Mouse (Mus musculus): ENCODE data around the gene Rab40c. TPM values are rescaled to one million over a fixed set of nuclear protein-coding genes. Genes with fewer than 3 reads are reported as not detected.

The Rab40c gene
- total and polyA plus RNA-seq, 2 experiments from 2014 or later: 10.4 to 22.5 TPM

DNA sequence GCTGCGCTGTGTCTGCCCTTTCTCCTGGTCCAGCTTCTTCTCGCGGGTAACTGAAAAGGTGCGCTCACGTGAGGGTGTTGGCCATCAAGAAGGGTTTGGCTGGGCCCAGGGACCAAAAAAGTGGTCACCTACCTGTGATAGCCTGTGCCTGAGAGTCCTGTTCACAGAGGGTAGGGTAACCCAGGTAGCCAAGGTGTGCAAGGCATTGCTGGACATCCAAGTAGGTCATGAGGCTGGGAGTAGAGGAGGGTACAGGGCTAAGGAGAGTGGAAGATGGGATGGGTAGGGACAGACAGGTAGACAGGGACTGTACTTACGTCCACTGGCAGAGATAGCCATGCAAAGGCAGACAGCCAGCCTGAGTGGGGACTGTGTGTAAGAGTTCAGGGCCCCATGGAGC, 79.0 kb downstream of the Rab40c start:
- Histone ChIP-seq H3K9me3 (replicated peaks; ENCODE audit: control insufficient read depth, low read length) (no peaks in the 10 kb centered on the region), H3K4me2 (ENCODE audit: low read depth, low read length) (no peak overlapping the region), H3K27me3 (ENCODE audit: control insufficient read depth, insufficient read depth, low read length) (no peaks in the 10 kb centered on the region), H3K4me1 (ENCODE audit: control insufficient read depth, insufficient read depth) (peaks cover 30% of the 10 kb centered on the region), H3K27ac (ENCODE audit: low read depth) (no peak overlapping the region), H3K36me3 (replicated peaks; ENCODE audit: control insufficient read depth, insufficient read depth, low read length) (peaks cover 48% of the 10 kb centered on the region), H3K9ac (replicated peaks; ENCODE audit: low read depth, low read length) (no peak overlapping the region), H3K4me3 (ENCODE audit: low read depth, low read length) (no peak overlapping the region)
- ATAC-seq (ENCODE audit: insufficient read depth, low read depth): no peak
- no peak for DNase-seq (ENCODE audit: low spot score)
- no peak for TF ChIP-seq EP300 (IDR thresholded peaks at IDR 0.05; ENCODE audit: low read depth)
- TF ChIP-seq CTCF (IDR thresholded peaks at IDR 0.05; ENCODE audit: low read depth): no peak
- WGBS: 89% methylated on average over 6 of the region's 6 CpGs

DNA sequence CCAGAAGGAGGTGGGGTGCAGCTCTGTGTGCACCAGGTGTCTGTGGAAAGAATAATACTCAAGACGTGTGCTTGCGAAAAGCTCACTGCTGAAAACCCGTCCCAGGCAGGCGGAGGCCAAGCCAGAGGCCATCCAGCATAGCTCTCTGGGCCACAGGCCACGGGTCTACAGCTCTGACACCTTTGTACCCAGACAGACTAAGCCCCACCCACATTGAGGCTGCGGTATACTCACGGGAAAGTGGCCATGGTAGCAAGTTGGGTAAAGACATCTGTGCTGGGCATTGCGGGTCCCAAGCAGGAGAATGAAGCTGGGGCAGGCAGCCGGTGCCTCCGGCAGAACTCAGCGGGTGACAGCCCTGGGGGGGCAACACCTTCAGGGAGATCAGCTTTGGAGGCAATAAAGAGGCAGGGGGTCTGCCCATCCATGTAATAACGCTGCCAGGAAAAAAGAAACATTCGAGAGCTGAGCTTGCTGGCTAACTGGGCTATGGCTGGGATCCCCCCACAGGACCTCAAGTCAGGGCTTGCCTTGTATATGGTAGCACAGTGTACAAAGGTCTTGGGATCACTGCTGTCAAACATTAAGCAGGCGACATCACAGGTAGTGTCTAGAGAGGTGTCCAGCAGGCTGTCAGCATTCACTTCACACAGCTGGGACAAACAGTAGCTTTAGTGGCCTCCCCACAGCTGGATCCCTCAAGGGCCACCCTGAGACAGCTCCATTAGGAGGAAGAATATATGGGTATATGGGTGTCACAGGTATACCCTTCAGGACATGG, 79.9 kb downstream of the Rab40c start:
- Histone ChIP-seq H3K9ac (replicated peaks; ENCODE audit: low read depth, low read length) (no peak overlapping the region), H3K4me2 (ENCODE audit: low read depth, low read length) (no peak overlapping the region), H3K9me3 (replicated peaks; ENCODE audit: control insufficient read depth, low read length) (no peaks in the 10 kb centered on the region), H3K4me1 (ENCODE audit: control insufficient read depth, insufficient read depth) (peaks cover 32% of the 10 kb centered on the region), H3K4me3 (ENCODE audit: low read depth, low read length) (no peak overlapping the region), H3K27me3 (ENCODE audit: control insufficient read depth, insufficient read depth, low read length) (no peaks in the 10 kb centered on the region), H3K27ac (ENCODE audit: low read depth) (no peak overlapping the region), H3K36me3 (replicated peaks; ENCODE audit: control insufficient read depth, insufficient read depth, low read length) (peaks cover 48% of the 10 kb centered on the region)
- no peak for TF ChIP-seq EP300 (IDR thresholded peaks at IDR 0.05; ENCODE audit: low read depth)
- TF ChIP-seq CTCF (IDR thresholded peaks at IDR 0.05; ENCODE audit: low read depth): no peak
- DNase-seq (ENCODE audit: low spot score) (no peak), ATAC-seq (ENCODE audit: insufficient read depth, low read depth) (no peak)
- WGBS: 82% methylated on average over 14 of the region's 14 CpGs

DNA sequence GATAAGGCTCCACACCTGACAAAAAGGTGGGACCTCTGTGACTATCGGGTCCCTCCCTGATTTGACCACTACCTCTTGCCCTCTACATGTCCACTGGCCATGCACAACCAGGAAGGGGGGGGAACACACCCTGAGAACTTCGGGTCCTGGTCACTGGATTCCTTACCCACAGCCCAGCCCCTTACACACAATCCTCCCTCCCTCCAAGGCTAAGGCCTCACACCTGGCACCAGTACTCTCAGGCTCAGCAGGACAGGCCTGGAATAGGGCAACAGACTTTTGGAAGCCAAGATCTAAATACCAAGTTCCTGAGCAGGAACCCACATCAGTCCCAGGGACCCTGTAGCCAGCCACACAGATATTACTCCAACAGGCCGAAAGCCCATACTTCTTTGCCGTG, 80.6 kb downstream of the Rab40c start:
- TF ChIP-seq CTCF (IDR thresholded peaks at IDR 0.05; ENCODE audit: low read depth) (no peak), EP300 (IDR thresholded peaks at IDR 0.05; ENCODE audit: low read depth) (no peak)
- Histone ChIP-seq H3K9me3 (replicated peaks; ENCODE audit: control insufficient read depth, low read length) (no peaks in the 10 kb centered on the region), H3K4me1 (ENCODE audit: control insufficient read depth, insufficient read depth) (peaks cover 36% of the 10 kb centered on the region), H3K36me3 (replicated peaks; ENCODE audit: control insufficient read depth, insufficient read depth, low read length) (peaks cover 48% of the 10 kb centered on the region), H3K4me3 (ENCODE audit: low read depth, low read length) (no peak overlapping the region), H3K4me2 (ENCODE audit: low read depth, low read length) (no peak overlapping the region), H3K27me3 (ENCODE audit: control insufficient read depth, insufficient read depth, low read length) (no peaks in the 10 kb centered on the region), H3K27ac (ENCODE audit: low read depth) (no peak overlapping the region), H3K9ac (replicated peaks; ENCODE audit: low read depth, low read length) (no peak overlapping the region)
- DNase-seq (ENCODE audit: low spot score) (no peak), ATAC-seq (ENCODE audit: insufficient read depth, low read depth) (no peak)
- WGBS: 79% methylated on average over 4 of the region's 4 CpGs

DNA sequence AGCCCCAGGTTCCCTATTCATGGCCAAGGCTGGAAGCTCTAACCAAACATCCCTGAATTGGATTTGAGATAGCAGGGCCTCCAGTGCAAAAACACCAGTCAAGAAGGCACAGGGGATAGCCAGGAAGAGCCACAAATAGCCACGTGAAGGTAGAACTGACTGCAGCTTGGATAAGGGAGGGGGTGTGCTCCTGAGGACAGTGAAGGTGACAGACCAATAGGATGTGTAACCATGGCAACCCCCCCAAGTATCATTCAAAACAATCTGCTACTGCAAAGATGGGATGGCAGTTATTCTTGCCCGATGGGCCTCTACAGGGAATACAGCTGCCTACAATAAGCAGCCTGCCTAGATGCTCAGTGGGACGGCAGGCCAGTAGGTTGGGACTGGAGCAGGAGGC, 82.0 kb downstream of the Rab40c start:
- Histone ChIP-seq H3K36me3 (replicated peaks; ENCODE audit: control insufficient read depth, insufficient read depth, low read length) (peaks cover 47% of the 10 kb centered on the region), H3K4me1 (ENCODE audit: control insufficient read depth, insufficient read depth) (peaks cover 29% of the 10 kb centered on the region), H3K4me3 (ENCODE audit: low read depth, low read length) (no peak overlapping the region), H3K27me3 (ENCODE audit: control insufficient read depth, insufficient read depth, low read length) (no peaks in the 10 kb centered on the region), H3K9me3 (replicated peaks; ENCODE audit: control insufficient read depth, low read length) (no peaks in the 10 kb centered on the region), H3K4me2 (ENCODE audit: low read depth, low read length) (0 out of 2 replicates have a peak overlapping the region, but pooled peaks have one; percentile 86), H3K27ac (ENCODE audit: low read depth) (peak overlapping the region; percentile 77), H3K9ac (replicated peaks; ENCODE audit: low read depth, low read length) (no peak overlapping the region; the same call in 1 of the 2 replicates)
- TF ChIP-seq CTCF (IDR thresholded peaks at IDR 0.05; ENCODE audit: low read depth) (no peak), EP300 (IDR thresholded peaks at IDR 0.05; ENCODE audit: low read depth) (no peak)
- 32% methylated on average over 3 of the region's 3 CpGs for WGBS
- DNase-seq (ENCODE audit: low spot score): no peak
- ATAC-seq (ENCODE audit: insufficient read depth, low read depth): no peak

DNA sequence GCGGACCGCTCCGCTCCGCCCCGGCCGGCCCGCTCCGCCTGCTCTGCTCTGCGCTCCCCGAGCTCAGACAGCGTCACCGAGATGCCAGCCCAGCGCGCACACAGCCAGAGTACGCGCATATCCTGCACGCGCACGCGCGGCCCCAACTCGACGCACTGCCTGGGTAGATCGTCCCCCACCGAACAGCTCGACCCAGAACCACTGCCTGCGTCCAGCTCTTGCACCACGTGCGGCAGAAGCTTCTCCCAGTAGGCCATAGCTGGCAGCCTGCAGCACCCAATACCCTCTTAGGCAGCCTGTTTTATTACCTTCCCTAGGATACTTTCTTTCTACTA, 82.5 kb downstream of the Rab40c start, which contains the start of gene Rhbdl1:
Gene Rhbdl1 (minus strand): TSS at position 220 of the 335 bp plus-strand sequence.
- under 1% methylated on average over 29 of the region's 29 CpGs for WGBS
- Histone ChIP-seq H3K4me1 (ENCODE audit: control insufficient read depth, insufficient read depth) (peaks cover 31% of the 10 kb centered on the region), H3K4me3 (ENCODE audit: low read depth, low read length) (peak within 1 kb of the TSS; percentile 48), H3K27ac (ENCODE audit: low read depth) (peak within 1 kb of the TSS; percentile 77), H3K9me3 (replicated peaks; ENCODE audit: control insufficient read depth, low read length) (no peaks in the 10 kb centered on the region), H3K4me2 (ENCODE audit: low read depth, low read length) (peak within 1 kb of the TSS; percentile 86), H3K36me3 (replicated peaks; ENCODE audit: control insufficient read depth, insufficient read depth, low read length) (peaks cover 42% of the 10 kb centered on the region), H3K9ac (replicated peaks; ENCODE audit: low read depth, low read length) (peak within 1 kb of the TSS; percentile 57), H3K27me3 (ENCODE audit: control insufficient read depth, insufficient read depth, low read length) (no peaks in the 10 kb centered on the region)
- ATAC-seq (ENCODE audit: insufficient read depth, low read depth) (peak; percentile 7), DNase-seq (ENCODE audit: low spot score) (peak; percentile 61)
- TF ChIP-seq CTCF (IDR thresholded peaks at IDR 0.05; ENCODE audit: low read depth) (no peak), EP300 (IDR thresholded peaks at IDR 0.05; ENCODE audit: low read depth) (no peak)

All from heart, postnatal 0 days (tissue).